Mouse (Mus musculus) megakaryocyte, embryonic 14.5 days (primary cell): ENCODE measurements around the gene Reg2.

Source experiments
- FLI1 ChIP-seq: IDR thresholded peaks from 2 replicates; pipeline ENCODE4 v1.6.1; 2012; ENCODE audit warnings: low read length, inconsistent platforms, mixed read lengths
- GATA1 ChIP-seq: IDR thresholded peaks from 3 replicates; pipeline ENCODE4 v1.6.1; 2012; ENCODE audit warnings: mixed read lengths, low read length, inconsistent platforms, borderline replicate concordance

DNA sequence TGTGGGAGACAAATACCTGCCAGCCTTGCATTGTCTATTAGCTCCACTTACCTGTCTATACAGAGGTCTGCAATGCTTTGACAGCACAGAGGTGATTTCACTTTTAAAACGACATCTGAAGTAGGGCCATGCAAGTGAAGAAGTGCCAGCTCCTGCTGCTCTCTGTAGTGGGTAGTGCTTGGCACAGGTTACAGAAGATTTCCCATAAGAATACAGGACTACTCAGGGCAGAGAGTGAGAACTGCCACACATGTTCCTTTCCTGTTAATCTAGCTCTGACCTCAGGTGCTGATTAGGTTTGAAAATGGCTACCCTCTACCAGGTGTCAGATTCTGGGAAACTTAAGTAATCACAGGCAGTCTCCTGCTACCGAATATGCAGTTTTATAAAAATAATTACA, 16.7 kb upstream of the Reg2 start, which contains the start of gene Reg3d:
- no peak for TF ChIP-seq GATA1
- no peak for TF ChIP-seq FLI1
